Mouse (Mus musculus): ENCODE results near the gene Rxylt1. TPM values are rescaled to one million over a fixed set of nuclear protein-coding genes. Genes with fewer than 3 reads are reported as not detected.

Gene Rxylt1
- polyA plus RNA-seq (2016; fragmentation: Nextera tagmentation; extraction: Ambion mirVana): 37.7 and 40.0 TPM in 2 replicates

- Histone ChIP-seq H3K4me3 (peak within 1 kb of the TSS; percentile 84), H3K4me1 (peaks cover 9% of the 10 kb centered on the region), H3K9me3 (no peaks in the 10 kb centered on the region), H3K36me3 (replicated peaks) (peaks cover 19% of the 10 kb centered on the region), H3K27me3 (replicated peaks; ENCODE audit: low read depth, poor library complexity, severe bottlenecking) (no peaks in the 10 kb centered on the region), H3K27ac (replicated peaks) (peak within 1 kb of the TSS; percentile 94)
- peak; percentile 97 for DNase-seq (ENCODE audit: low spot score)
- WGBS: under 1% methylated on average over 48 of the region's 48 CpGs
Measured at GRCm38 (mm10) chr10:122096980-122097844, at the start of gene Rxylt1. Rxylt1 (minus strand) TSS chr10:122097371.

GRCm38 (mm10) chr10:122121290-122121970 lies 24.3 kb upstream of the Rxylt1 start:
- Histone ChIP-seq H3K27me3 (replicated peaks; ENCODE audit: low read depth, poor library complexity, severe bottlenecking) (no peaks in the 10 kb centered on the region), H3K4me3 (no peak overlapping the region), H3K36me3 (replicated peaks) (no peaks in the 10 kb centered on the region), H3K4me1 (peaks cover 5% of the 10 kb centered on the region; the same call in 1 of the 2 replicates), H3K27ac (replicated peaks) (no peak overlapping the region), H3K9me3 (no peaks in the 10 kb centered on the region)
- WGBS: 87% methylated on average over 21 of the region's 21 CpGs
- DNase-seq (ENCODE audit: low spot score): no peak

GRCm38 (mm10) chr10:122120500-122121289 lies 23.5 kb upstream of the Rxylt1 start:
- H3K9me3 ChIP-seq: no peaks in the 10 kb centered on the region
- H3K27ac ChIP-seq (replicated peaks): no peak overlapping the region
- H3K27me3 ChIP-seq (replicated peaks; ENCODE audit: low read depth, poor library complexity, severe bottlenecking): no peaks in the 10 kb centered on the region
- peaks cover 5% of the 10 kb centered on the region; the same call in 1 of the 2 replicates for H3K4me1 ChIP-seq
- no peak overlapping the region for H3K4me3 ChIP-seq
- H3K36me3 ChIP-seq (replicated peaks): no peaks in the 10 kb centered on the region
- no peak for DNase-seq (ENCODE audit: low spot score)
- WGBS: 74% methylated on average over 16 of the region's 16 CpGs

- WGBS: 85% methylated on average over 6 of the region's 6 CpGs
- H3K9me3 ChIP-seq: no peaks in the 10 kb centered on the region
- H3K27me3 ChIP-seq (replicated peaks; ENCODE audit: low read depth, poor library complexity, severe bottlenecking): no peaks in the 10 kb centered on the region
- no peak overlapping the region for H3K4me3 ChIP-seq
- H3K4me1 ChIP-seq: peaks cover 5% of the 10 kb centered on the region; the same call in 1 of the 2 replicates
- no peak for DNase-seq (ENCODE audit: low spot score)
- no peaks in the 10 kb centered on the region for H3K36me3 ChIP-seq (replicated peaks)
- H3K27ac ChIP-seq (replicated peaks): no peak overlapping the region
Measured at GRCm38 (mm10) chr10:122119451-122119850, 22.3 kb upstream of the Rxylt1 start.

GRCm38 (mm10) chr10:122116636-122117035 lies 19.5 kb upstream of the Rxylt1 start:
- 84% methylated on average over 11 of the region's 11 CpGs for WGBS
- no peaks in the 10 kb centered on the region for H3K36me3 ChIP-seq (replicated peaks)
- peaks cover 5% of the 10 kb centered on the region; the same call in 1 of the 2 replicates for H3K4me1 ChIP-seq
- H3K4me3 ChIP-seq: no peak overlapping the region
- DNase-seq (ENCODE audit: low spot score): no peak
- no peaks in the 10 kb centered on the region for H3K9me3 ChIP-seq
- no peaks in the 10 kb centered on the region for H3K27me3 ChIP-seq (replicated peaks; ENCODE audit: low read depth, poor library complexity, severe bottlenecking)
- H3K27ac ChIP-seq (replicated peaks): no peak overlapping the region

GRCm38 (mm10) chr10:122106633-122107028 lies 9.5 kb upstream of the Rxylt1 start:
- Histone ChIP-seq H3K36me3 (replicated peaks) (no peaks in the 10 kb centered on the region), H3K4me1 (no peaks in the 10 kb centered on the region), H3K27me3 (replicated peaks; ENCODE audit: low read depth, poor library complexity, severe bottlenecking) (no peaks in the 10 kb centered on the region), H3K9me3 (no peaks in the 10 kb centered on the region), H3K27ac (replicated peaks) (no peak overlapping the region), H3K4me3 (no peak overlapping the region)
- 77% methylated on average over 3 of the region's 3 CpGs for WGBS
- no peak for DNase-seq (ENCODE audit: low spot score)

GRCm38 (mm10) chr10:122105889-122106632 lies 8.9 kb upstream of the Rxylt1 start:
- Histone ChIP-seq H3K4me3 (no peak overlapping the region), H3K36me3 (replicated peaks) (no peaks in the 10 kb centered on the region), H3K27ac (replicated peaks) (no peak overlapping the region), H3K27me3 (replicated peaks; ENCODE audit: low read depth, poor library complexity, severe bottlenecking) (no peaks in the 10 kb centered on the region), H3K4me1 (no peaks in the 10 kb centered on the region), H3K9me3 (no peaks in the 10 kb centered on the region)
- 71% methylated on average over 10 of the region's 10 CpGs for WGBS
- no peak for DNase-seq (ENCODE audit: low spot score)

- H3K4me3 ChIP-seq: no peak overlapping the region
- H3K9me3 ChIP-seq: no peaks in the 10 kb centered on the region
- DNase-seq (ENCODE audit: low spot score): peak; percentile 63
- H3K36me3 ChIP-seq (replicated peaks): no peaks in the 10 kb centered on the region
- 6% methylated on average over 3 of the region's 3 CpGs for WGBS
- H3K27me3 ChIP-seq (replicated peaks; ENCODE audit: low read depth, poor library complexity, severe bottlenecking): no peaks in the 10 kb centered on the region
- no peak overlapping the region for H3K27ac ChIP-seq (replicated peaks)
- H3K4me1 ChIP-seq: no peaks in the 10 kb centered on the region
Measured at GRCm38 (mm10) chr10:122105407-122105806, 8.2 kb upstream of the Rxylt1 start.

GRCm38 (mm10) chr10:122102675-122103074 lies 5.5 kb upstream of the Rxylt1 start:
- Histone ChIP-seq H3K4me3 (no peak overlapping the region), H3K27ac (replicated peaks) (no peak overlapping the region), H3K27me3 (replicated peaks; ENCODE audit: low read depth, poor library complexity, severe bottlenecking) (no peaks in the 10 kb centered on the region), H3K9me3 (no peaks in the 10 kb centered on the region), H3K4me1 (no peaks in the 10 kb centered on the region), H3K36me3 (replicated peaks) (no peaks in the 10 kb centered on the region)
- 91% methylated on average over 5 of the region's 5 CpGs for WGBS
- no peak for DNase-seq (ENCODE audit: low spot score)

- peaks cover 23% of the 10 kb centered on the region for H3K36me3 ChIP-seq (replicated peaks)
- H3K27me3 ChIP-seq (replicated peaks; ENCODE audit: low read depth, poor library complexity, severe bottlenecking): no peaks in the 10 kb centered on the region
- H3K4me1 ChIP-seq: peaks cover 9% of the 10 kb centered on the region
- DNase-seq (ENCODE audit: low spot score): no peak
- no peaks in the 10 kb centered on the region for H3K9me3 ChIP-seq
- H3K27ac ChIP-seq (replicated peaks): peak overlapping the region; percentile 94
- H3K4me3 ChIP-seq: peak overlapping the region; percentile 84
- WGBS: under 1% methylated on average over 48 of the region's 48 CpGs
Measured at GRCm38 (mm10) chr10:122096462-122096979, 650 bp downstream of the Rxylt1 start.

GRCm38 (mm10) chr10:122090472-122090871 lies 6.7 kb downstream of the Rxylt1 start:
- 96% methylated on average over 1 of the region's 1 CpGs for WGBS
- peaks cover 21% of the 10 kb centered on the region for H3K9me3 ChIP-seq
- no peaks in the 10 kb centered on the region for H3K27me3 ChIP-seq (replicated peaks; ENCODE audit: low read depth, poor library complexity, severe bottlenecking)

More at GRCm38 (mm10) chr10:122090472-122090871, 6.7 kb downstream of the Rxylt1 start:
- H3K4me1 ChIP-seq: peaks cover 2% of the 10 kb centered on the region
- H3K27ac ChIP-seq (replicated peaks): no peak overlapping the region
- peaks cover 84% of the 10 kb centered on the region for H3K36me3 ChIP-seq (replicated peaks)
- no peak overlapping the region for H3K4me3 ChIP-seq
- DNase-seq (ENCODE audit: low spot score): no peak
